Mouse (Mus musculus) lung, embryonic 16.5 days (tissue): Measurements from ENCODE around the gene Vav3. TPM values are rescaled to one million over a fixed set of nuclear protein-coding genes. Genes with fewer than 3 reads are reported as not detected.
A peak's percentile ranks its signal among the peaks of the same experiment; 100 is the strongest.

Experiments used
- ATAC-seq: fragments of 200-750 bp; cut with Nextera tagmentation; 2 replicates; pipeline ENCODE4 v1.8.0; 2017; ENCODE audit warnings: low read depth, mild to moderate bottlenecking, moderate library complexity
- H3K27ac ChIP-seq: fragments of 300-500 bp; sonication (generic); 2 replicates; pipeline ENCODE4 v1.5.1; 2014; ENCODE audit warnings: mild to moderate bottlenecking, control low read depth, low read length
- H3K27me3 ChIP-seq: fragments of 300-500 bp; sonication (generic); 2 replicates; pipeline ENCODE4 v1.6.1; 2014; ENCODE audit warnings: low read depth, low read length, mixed read lengths; ENCODE audit not compliant: control insufficient read depth, insufficient read depth
- H3K36me3 ChIP-seq: fragments of 300-500 bp; sonication (generic); 2 replicates; pipeline ENCODE4 v1.6.1; 2014; ENCODE audit warnings: low read length; ENCODE audit not compliant: control insufficient read depth, insufficient read depth
- H3K4me1 ChIP-seq: fragments of 300-500 bp; sonication (generic); replicated peaks from 2 replicates; pipeline ENCODE4 v1.6.1; 2014; ENCODE audit warnings: low read length, mixed read lengths; ENCODE audit not compliant: control insufficient read depth, insufficient read depth
- H3K4me2 ChIP-seq: fragments of 300-500 bp; sonication (generic); 2 replicates; pipeline ENCODE4 v1.6.1; 2014; ENCODE audit warnings: low read depth, low read length, control low read depth
- H3K4me3 ChIP-seq: fragments of 300-500 bp; sonication (generic); 2 replicates; pipeline ENCODE4 v1.5.1; 2014; ENCODE audit warnings: mild to moderate bottlenecking, low read length, control low read depth
- H3K9ac ChIP-seq: fragments of 300-500 bp; sonication (generic); 2 replicates; pipeline ENCODE4 v1.6.1; 2014; ENCODE audit warnings: low read length, control low read depth
- H3K9me3 ChIP-seq: fragments of 300-500 bp; sonication (generic); 2 replicates; pipeline ENCODE4 v1.6.1; 2016; ENCODE audit warnings: low read length; ENCODE audit not compliant: control insufficient read depth
- WGBS: fragments of 180-500 bp; shearing (Covaris S2); extraction: QIAGEN DNeasy Blood & Tissue Kit; methylation state at CpG from one replicate; pipeline ENCODE4 v1.1.7; 2014; 5-methylcytosine and 5-hydroxymethylcytosine counted together
- polyA plus RNA-seq: library from polyadenylated mRNA; unstranded; fragments of >200 nt; fragmentation: Nextera tagmentation; extraction: Ambion mirVana; gene quantifications from 2 replicates; pipeline ENCODE4 v1.2.1, GENCODE M21; 2015

The Vav3 gene
- polyA plus RNA-seq = 6.3 TPM in 2 replicates

DNA sequence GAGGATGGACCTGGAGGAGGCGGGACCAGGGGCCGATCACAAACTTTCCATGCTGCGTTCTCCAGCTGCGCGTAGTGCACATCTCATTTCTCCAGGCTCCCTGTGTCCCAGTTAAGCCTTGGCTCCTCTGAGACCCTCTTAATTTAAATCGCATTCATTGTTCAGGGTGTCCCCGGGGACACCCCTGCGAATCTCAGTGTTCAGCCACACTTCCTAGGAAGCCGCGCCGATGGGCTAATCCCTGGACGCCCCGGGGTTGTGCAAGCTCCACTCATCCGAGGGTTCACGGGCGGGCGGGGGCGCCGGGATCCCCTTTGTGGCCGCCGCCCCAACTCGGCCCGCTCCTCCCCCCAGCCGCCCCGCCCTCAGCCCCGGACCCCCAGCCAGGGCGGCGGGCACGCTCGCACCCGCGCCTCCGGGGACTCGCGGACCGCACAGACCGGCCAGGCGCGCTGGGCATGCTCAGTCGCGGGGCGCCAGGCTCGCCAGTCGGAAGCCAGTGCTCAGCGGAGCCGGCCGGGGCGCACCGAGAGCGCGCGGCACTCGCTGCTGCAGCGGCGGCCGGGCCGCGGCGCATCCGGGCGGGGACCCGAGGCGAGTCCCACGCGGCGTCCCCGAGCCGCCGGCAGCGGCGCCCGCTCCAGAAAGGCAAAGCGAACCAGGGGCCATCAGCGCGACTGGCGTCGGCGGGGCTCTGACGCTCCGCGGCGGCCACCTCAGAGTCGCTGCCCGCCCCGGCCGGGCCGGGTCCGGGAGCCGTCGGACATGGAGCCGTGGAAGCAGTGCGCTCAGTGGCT is at the start of gene Vav3:
TSS of gene Vav3 (plus strand) at position 380 of the 797 bp plus-strand sequence.
- WGBS = under 1% methylated on average over 68 of the region's 92 CpGs
- Histone ChIP-seq H3K4me3 (peak within 1 kb of the TSS; percentile 64), H3K4me2 (peak within 1 kb of the TSS; percentile 87), H3K36me3 (no peaks in the 10 kb centered on the region), H3K4me1 (peaks cover 7% of the 10 kb centered on the region), H3K27ac (peak within 1 kb of the TSS; percentile 58), H3K9ac (peak within 1 kb of the TSS; percentile 69), H3K27me3 (peaks cover 12% of the 10 kb centered on the region), H3K9me3 (no peaks in the 10 kb centered on the region)
- ATAC-seq = peak; percentile 95

DNA sequence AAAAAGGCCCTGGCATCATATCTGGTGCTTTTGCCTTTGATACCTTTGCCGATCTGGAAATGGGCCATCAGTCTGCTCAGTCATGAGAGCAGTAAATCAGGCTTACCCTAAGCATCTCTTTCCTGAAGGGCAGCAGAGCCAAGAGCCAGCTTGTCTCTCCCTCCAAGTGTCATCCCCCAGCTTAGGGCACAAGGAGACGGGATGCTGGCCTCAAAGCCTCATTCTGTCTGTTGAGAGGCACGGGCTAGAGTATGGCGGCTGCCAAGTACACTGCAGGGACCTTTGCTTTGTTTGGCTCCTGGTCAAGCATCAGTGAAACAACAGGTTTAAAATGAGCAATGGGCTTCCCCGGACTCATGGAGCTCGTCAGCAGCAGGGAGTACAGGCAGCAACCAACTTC is 41.6 kb upstream of the Vav3 start:
- H3K9ac ChIP-seq = no peak overlapping the region
- WGBS = 56% methylated on average over 6 of the region's 6 CpGs
- no peaks in the 10 kb centered on the region for H3K27me3 ChIP-seq
- no peak overlapping the region for H3K27ac ChIP-seq
- no peaks in the 10 kb centered on the region for H3K36me3 ChIP-seq
- ATAC-seq = no peak
- H3K4me1 ChIP-seq = no peaks in the 10 kb centered on the region
- no peaks in the 10 kb centered on the region for H3K9me3 ChIP-seq
- H3K4me3 ChIP-seq = no peak overlapping the region
- H3K4me2 ChIP-seq = no peak overlapping the region

DNA sequence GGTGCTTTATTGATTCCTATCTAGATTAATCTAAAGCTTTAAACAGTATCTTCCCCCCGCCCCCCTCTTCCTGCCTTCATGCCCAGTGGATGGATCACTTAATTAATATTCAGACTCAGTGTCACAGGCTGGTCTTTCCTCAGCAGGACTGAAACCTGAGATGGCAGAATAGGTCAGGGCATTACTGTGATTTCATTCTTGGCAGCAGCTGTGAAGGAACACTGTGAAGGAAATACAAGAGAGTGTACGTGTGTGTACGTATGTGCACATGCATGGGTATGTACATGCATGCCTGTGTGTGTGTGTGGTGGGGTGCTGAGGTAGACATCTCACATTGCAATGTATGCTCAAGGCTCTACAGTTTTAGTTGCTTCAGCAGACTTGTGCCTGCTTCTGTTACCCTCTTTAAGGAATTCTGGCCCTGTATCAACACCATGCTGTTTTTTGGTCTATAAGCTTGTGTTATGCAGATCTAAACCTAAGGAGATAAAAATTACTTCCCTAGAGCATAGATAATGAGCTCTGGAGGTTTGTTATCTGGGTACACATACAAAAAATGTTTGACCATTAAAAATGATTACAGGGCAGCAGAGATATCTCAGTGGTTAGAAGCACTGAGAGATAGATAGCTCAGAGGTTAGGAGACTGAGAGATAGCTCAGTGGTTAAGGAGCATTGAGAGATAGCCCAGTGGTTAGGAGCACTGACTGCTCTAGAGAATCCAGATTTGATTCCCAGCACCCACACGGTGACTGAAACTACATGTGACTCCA is 41.0 kb upstream of the Vav3 start:
- no peak overlapping the region for H3K27ac ChIP-seq
- H3K27me3 ChIP-seq = no peaks in the 10 kb centered on the region
- no peak overlapping the region for H3K4me2 ChIP-seq
- no peak for ATAC-seq
- no peaks in the 10 kb centered on the region for H3K4me1 ChIP-seq
- no peak overlapping the region for H3K9ac ChIP-seq
- H3K36me3 ChIP-seq = no peaks in the 10 kb centered on the region
- H3K9me3 ChIP-seq = no peaks in the 10 kb centered on the region
- 62% methylated on average over 4 of the region's 4 CpGs for WGBS
- no peak overlapping the region for H3K4me3 ChIP-seq

DNA sequence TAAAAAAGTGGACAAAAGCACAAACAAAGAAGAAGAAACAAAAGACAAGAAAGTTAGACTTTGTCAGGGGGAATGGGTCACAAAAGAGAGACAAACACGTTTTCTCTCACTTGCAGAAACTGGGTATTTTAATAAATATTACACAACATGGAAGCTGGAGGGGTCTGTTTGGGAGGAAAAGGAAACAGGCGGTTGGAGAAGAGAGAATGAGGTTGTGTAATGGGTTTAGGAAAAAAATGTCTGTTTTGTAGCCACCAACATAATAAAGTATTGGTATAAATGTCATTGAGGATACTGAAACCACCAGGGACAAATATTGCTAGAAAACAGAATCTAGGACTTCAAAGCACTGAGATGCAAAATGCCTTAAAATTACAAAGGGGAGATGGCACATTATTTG is 38.4 kb upstream of the Vav3 start:
- 36% methylated on average over 2 of the region's 2 CpGs for WGBS
- Histone ChIP-seq H3K4me1 (no peaks in the 10 kb centered on the region), H3K4me3 (no peak overlapping the region), H3K36me3 (no peaks in the 10 kb centered on the region), H3K27me3 (no peaks in the 10 kb centered on the region), H3K9me3 (no peaks in the 10 kb centered on the region), H3K27ac (no peak overlapping the region), H3K9ac (no peak overlapping the region), H3K4me2 (no peak overlapping the region)
- no peak for ATAC-seq

DNA sequence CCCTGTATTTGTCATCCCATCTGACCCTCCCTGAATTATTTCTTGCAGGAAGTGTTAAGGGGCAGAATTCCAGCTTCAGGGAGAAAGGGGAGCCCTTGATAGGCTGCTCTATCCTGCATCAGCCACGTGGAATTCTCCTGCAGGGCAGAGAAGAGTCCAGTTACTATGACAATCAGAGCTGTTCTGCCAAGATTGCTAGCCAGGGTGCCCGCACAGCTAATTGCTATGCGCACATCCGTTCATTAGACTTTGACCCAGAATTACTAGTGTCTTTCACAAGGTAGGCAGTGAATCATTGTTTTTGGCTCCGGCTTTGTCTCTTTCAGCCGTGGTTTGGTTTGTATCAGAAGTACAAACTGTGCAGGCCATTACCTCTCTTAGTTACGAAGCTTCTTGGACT is 33.0 kb upstream of the Vav3 start:
- H3K9ac ChIP-seq = no peak overlapping the region
- H3K27me3 ChIP-seq = no peaks in the 10 kb centered on the region
- no peak for ATAC-seq
- H3K4me2 ChIP-seq = no peak overlapping the region
- H3K4me1 ChIP-seq = no peaks in the 10 kb centered on the region
- H3K36me3 ChIP-seq = no peaks in the 10 kb centered on the region
- H3K4me3 ChIP-seq = no peak overlapping the region
- WGBS = 76% methylated on average over 7 of the region's 7 CpGs
- no peaks in the 10 kb centered on the region for H3K9me3 ChIP-seq
- H3K27ac ChIP-seq = no peak overlapping the region

DNA sequence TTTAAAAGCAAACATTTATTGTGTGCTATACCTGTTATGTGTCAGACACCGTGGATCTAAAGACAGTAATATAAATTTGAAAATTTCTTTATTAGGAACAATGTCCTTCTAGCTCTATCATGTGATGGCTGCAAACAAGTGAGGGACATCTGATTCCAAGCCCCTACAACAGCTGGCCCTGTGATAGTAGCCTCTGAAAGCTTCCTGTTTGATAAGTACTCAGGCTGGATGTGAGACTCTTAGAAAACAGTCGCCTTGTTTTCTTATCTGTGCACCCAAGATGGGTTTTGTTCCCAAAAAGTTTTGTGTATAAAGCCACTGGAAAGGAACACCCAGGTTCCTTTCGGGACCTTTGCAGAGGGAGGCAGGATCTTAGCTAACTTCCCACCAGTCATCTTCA is 32.0 kb upstream of the Vav3 start:
- no peaks in the 10 kb centered on the region for H3K36me3 ChIP-seq
- 63% methylated on average over 3 of the region's 3 CpGs for WGBS
- no peaks in the 10 kb centered on the region for H3K4me1 ChIP-seq

DNA sequence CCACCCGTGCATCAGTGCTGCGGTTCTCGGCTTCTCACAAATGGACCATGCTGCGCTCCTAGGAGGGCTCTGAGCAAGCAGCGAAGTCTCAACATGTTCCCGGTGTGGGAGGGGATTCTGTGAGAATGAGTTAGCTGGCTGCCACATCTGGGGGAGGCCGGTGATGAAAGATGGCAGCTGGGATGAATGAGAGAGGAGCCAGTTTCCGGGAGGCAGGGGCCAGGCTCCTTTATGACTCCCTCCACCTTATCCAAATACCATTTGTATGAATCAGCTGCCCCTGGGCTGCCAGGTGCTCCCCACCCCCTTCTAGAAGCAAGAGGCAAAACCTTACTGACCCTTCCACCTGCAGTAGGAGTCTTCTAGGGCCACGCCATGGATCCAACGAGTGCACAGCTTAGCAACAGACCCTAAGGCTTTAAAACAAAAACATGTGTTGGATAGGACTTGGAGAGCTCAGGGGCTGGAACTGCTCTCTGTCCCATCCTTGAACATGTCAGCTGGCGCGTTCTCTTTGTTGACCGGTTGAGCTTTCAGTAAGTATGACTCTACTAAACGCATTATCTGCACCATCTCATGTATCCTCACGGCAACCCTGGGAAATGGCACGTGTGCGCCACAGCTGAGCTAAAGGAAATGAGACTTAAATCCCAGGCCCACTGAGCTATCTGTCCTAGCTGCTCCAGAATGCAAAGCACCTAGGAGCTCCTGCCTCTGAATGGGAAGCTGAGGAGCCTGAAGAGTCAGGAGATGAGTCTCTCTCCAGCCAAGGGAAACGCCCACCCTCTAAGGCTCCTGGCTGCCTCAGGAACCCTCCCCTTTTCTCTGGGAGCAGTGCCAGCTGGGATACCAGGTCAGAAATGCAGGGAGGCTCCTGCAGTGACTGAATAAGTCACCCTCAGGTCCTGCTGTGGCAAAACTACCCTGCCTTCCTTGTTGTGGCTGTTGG is 30.9 kb upstream of the Vav3 start:
- no peaks in the 10 kb centered on the region for H3K4me1 ChIP-seq
- H3K27me3 ChIP-seq = no peaks in the 10 kb centered on the region
- WGBS = 68% methylated on average over 18 of the region's 18 CpGs
- no peak overlapping the region for H3K9ac ChIP-seq
- H3K27ac ChIP-seq = no peak overlapping the region
- H3K4me2 ChIP-seq = no peak overlapping the region
- ATAC-seq = no peak
- no peaks in the 10 kb centered on the region for H3K9me3 ChIP-seq
- H3K4me3 ChIP-seq = no peak overlapping the region
- H3K36me3 ChIP-seq = no peaks in the 10 kb centered on the region

More for the DNA sequence above, 32.0 kb upstream of the Vav3 start:
- H3K27me3 ChIP-seq = no peaks in the 10 kb centered on the region
- no peak overlapping the region for H3K4me2 ChIP-seq
- no peak overlapping the region for H3K27ac ChIP-seq
- no peak overlapping the region for H3K4me3 ChIP-seq
- no peak overlapping the region for H3K9ac ChIP-seq
- no peaks in the 10 kb centered on the region for H3K9me3 ChIP-seq
- no peak for ATAC-seq

DNA sequence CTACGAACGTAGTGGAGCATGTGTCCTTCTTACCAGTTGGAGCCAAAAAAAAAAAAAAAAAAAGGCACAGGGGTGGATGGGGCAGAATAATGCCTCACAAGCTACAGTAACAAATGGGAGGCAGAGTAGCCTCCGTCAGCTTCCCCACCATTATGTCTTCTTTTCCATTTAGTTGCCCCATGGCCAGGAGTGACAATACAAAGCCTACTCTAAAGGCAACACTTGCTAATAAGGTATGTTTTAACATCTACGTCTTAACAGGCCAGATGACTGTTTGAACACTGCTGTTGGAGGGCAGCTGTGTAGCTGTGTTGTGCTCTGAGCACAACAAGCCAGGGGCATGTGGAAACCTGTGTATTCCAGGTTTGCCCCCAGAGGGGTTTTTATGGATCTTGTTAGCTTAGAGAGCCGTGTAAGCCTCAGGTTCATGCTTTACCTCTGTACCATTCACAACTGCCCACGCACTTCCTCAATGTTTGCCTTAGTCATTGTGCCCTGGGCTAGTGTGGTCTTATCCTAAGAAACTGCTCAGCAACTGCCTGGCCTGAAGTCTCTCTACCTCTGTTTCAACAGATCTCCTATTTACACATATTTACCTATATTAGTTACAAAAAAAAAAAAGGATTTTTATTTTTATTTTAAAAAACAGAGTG is 29.2 kb upstream of the Vav3 start:
- Histone ChIP-seq H3K27me3 (no peaks in the 10 kb centered on the region), H3K9ac (no peak overlapping the region), H3K36me3 (no peaks in the 10 kb centered on the region), H3K27ac (no peak overlapping the region), H3K9me3 (no peaks in the 10 kb centered on the region), H3K4me2 (no peak overlapping the region), H3K4me3 (no peak overlapping the region), H3K4me1 (no peaks in the 10 kb centered on the region)
- 78% methylated on average over 6 of the region's 6 CpGs for WGBS
- no peak for ATAC-seq
